13 mouse cellular contexts compared by ENCODE assay signal in the genomic region with DNA sequence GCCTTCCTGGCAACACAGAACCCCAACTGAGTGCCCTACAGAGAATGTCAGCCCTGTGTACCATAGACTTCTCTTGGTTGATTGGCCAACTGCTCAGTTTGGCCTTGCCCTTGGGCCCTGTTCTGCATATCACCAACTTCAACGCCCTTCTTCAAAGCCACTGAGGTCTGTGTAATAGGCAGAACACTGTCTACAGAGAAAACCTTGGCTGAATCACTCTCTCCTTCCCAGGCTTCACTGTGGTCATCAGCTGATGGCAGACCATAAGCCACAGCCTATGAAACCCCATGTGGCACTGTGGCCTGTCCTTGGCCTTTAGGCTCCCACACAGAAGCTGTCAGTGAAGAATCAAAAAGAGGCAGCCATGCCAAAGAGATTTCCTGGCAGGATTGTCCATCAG.
"Had no signal": no experiment of that assay in that cellular context is flagged by ENCODE, and none has a peak within 500 bp of the region (broad histone marks: within the 10 kb centered on the region; RNA-seq: fewer than 3 reads in every experiment).

No protein-coding gene starts in this region.

- DNase-seq: kidney, postnatal 10 days; kidney, postnatal 4 days; lung, adult 2 months; lung, postnatal 36 days; retina, postnatal 1 day; thymus, postnatal 36 days had no signal

- H3K9me3 ChIP-seq: limb, embryonic 10.5 days; liver, embryonic 15.5 days; midbrain, embryonic 13.5 days; neural tube, embryonic 15.5 days had no signal

- H3K27ac ChIP-seq: left cerebral cortex, adult 2 months; limb, embryonic 10.5 days; liver, embryonic 15.5 days; midbrain, embryonic 13.5 days; neural tube, embryonic 15.5 days had no signal

- H3K4me2 ChIP-seq: liver, embryonic 11.5 days; liver, embryonic 15.5 days; midbrain, embryonic 13.5 days; neural tube, embryonic 15.5 days had no signal

- H3K27me3 ChIP-seq: liver, embryonic 15.5 days; midbrain, embryonic 13.5 days; neural tube, embryonic 15.5 days had no signal

- H3K4me3 ChIP-seq: left cerebral cortex, adult 2 months; limb, embryonic 10.5 days; liver, embryonic 15.5 days; midbrain, embryonic 13.5 days; neural tube, embryonic 15.5 days had no signal

- ATAC-seq: lung, postnatal 0 days; midbrain, embryonic 13.5 days had no signal

- H3K4me1 ChIP-seq: liver, embryonic 15.5 days; midbrain, embryonic 13.5 days; neural tube, embryonic 15.5 days had no signal

- H3K9ac ChIP-seq: liver, embryonic 15.5 days; midbrain, embryonic 13.5 days; neural tube, embryonic 15.5 days had no signal
